Mouse (Mus musculus) myocyte (in vitro differentiated cells): ENCODE data around the gene Ezh2.

Experiments
- TCF12 ChIP-seq: IDR thresholded peaks from one replicate; pipeline ENCODE4 v1.6.1; 2011; ENCODE audit warnings: mild to moderate bottlenecking, control low read depth; ENCODE audit not compliant: poor library complexity, insufficient read depth, severe bottlenecking
- TCF3 ChIP-seq: IDR thresholded peaks from one replicate; pipeline ENCODE4 v1.6.1; 2011; ENCODE audit warnings: low read depth, control low read depth; ENCODE audit not compliant: insufficient read length

DNA sequence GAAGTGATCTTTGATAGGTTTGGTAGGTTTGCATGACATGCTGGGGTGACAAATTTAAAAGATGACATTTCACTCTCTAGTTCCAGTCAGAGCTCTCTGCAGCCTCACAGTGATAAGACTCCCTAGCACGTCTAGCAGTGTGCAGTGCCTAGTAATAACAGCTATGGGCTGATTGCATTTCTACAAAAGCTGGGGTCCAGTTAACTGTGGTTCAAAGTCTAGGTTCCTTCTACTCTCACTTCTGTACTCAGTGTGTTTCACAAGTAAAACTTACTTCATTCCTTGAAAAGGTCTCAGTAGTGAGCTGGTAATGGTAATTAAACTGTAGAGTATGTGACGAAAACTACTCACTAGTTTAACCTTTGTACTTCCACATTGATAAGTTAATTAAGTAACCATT is 75.1 kb downstream of the Ezh2 start:
- TF ChIP-seq TCF12 (no peak), TCF3 (no peak)
